Mouse (Mus musculus): ENCODE data around the gene Ccdc60.
"Not testable (repeated sequence)": the region's sequence is repeated elsewhere in the genome, so short reads cannot be mapped to it uniquely, and the experiment has no call there.

The Ccdc60 gene

GRCm38 (mm10) chr5:116288849-116289570, at the start of gene Ccdc60:
Gene Ccdc60, minus strand, starts transcription at chr5:116288985.
- DNase-seq = no peak

GRCm38 (mm10) chr5:116336191-116336590, 47.4 kb upstream of the Ccdc60 start:
- no peak for DNase-seq

GRCm38 (mm10) chr5:116328911-116329310, 40.1 kb upstream of the Ccdc60 start:
- DNase-seq = no peak

GRCm38 (mm10) chr5:116323401-116323800, 34.6 kb upstream of the Ccdc60 start:
- no peak for DNase-seq

DNA sequence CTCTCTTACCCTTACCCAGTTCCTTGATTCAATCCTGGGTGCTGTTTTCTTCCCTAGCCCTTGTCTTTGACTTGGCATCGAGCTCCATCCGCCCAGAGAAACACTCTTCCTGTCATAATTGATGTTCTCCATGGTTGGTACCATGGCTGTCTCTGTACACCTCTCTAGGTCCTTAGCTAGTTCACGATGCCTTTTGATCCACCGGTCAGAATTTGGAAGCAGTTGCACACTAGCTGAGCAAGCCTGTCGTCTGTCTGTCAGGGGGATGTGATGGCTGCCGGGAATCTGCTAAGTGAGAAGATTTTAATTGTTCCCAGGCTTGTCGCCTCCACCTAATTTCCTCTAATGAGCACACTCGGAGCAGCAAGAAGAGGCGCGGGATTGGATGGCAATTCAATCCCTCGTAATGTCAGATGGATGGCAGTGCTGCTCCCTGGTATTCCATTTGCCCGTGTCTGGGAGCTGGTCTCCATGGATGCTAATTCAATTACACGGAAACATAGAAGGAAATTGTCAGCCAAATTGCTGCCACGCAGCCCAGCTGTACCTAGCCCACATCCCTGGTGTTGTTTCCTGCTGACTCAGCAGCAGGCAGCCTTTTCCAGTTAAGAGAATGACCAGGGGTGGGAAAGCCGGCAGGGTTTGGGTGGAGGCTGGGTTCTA, 33.7 kb upstream of the Ccdc60 start:
- no peak for DNase-seq

DNA sequence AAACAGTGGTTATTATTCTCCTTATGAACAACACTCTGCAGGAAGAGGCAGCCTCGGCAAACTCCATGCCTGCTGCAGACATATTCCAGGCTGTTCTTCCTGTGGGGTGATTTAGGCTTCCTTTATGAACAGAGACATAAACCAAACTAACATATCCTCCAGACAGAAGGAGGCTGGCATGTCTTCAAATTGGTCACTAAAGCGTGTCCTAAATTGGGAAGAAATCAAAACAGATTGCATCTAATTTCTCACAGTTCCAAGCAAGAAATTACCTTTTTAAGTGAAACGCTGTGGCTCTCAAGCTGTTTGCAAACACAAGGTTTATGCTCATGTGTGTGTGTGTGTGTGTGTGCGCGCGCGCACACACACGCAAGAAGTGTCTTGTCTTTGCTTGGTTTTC, 24.9 kb upstream of the Ccdc60 start:
- no peak for DNase-seq

- DNase-seq = no peak
Observed at GRCm38 (mm10) chr5:116312111-116312737, 23.4 kb upstream of the Ccdc60 start.

DNA sequence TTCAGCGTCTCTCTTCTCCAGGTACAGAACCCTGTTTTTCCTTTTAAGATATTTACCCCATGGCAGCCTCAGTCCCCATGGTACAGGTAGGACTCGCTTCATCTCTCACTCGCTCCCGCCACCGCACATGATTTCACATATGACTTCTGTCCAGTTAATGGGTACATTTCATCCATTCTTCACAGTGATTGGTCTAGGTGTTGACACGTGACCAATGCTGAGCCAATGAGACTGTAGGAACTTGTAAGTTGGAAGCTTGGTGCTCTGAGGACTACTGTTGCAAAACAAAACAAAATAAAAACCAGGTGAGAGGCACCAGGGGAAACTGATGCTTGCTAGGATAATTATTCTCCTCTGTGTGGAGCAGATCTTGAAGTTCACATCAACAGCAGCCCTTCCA, 22.9 kb upstream of the Ccdc60 start:
- no peak for DNase-seq

GRCm38 (mm10) chr5:116309383-116309801, 20.6 kb upstream of the Ccdc60 start:
- no peak for DNase-seq

- no peak for DNase-seq
Observed at GRCm38 (mm10) chr5:116305557-116305956, 16.8 kb upstream of the Ccdc60 start.

DNA sequence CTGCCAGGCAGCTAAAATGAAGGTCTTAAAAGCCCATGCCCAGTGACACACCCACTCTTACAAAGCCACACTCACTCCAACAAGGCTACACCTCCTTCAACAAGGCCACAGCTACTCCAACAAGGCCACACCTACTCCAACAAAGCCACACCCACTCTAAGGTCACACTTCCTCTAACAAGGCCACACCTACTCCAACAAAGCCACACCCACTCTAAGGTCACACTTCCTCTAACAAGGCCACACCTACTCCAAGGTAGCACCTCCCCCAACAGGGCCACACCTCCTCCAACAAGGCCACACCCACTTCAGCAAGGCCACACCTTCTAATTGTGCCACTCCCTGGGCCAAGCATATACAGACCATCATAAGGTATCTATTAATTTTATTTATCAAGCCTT, 16.4 kb upstream of the Ccdc60 start:
- DNase-seq = not testable (repeated sequence)

DNA sequence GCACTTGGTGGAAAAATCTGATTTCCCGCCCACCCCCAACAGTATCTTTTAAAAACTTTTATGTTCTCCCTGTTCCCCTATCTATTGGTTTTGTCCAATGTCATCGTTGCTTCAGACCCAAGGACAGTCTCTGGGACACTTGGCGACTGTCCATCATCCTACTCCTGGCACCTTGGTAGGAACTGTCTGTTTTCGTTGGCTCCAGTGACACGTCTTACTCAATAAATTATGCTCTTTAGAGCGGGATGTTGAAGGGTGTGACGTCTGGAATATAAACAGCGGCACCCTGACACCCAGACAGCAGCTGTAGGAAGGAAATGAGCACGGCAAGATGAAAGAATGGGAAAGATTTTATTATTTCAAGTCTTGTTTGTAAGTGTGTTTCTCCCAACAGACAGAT, 12.2 kb upstream of the Ccdc60 start:
- DNase-seq = no peak

GRCm38 (mm10) chr5:116293501-116293900, 4.7 kb upstream of the Ccdc60 start:
- DNase-seq = no peak

DNA sequence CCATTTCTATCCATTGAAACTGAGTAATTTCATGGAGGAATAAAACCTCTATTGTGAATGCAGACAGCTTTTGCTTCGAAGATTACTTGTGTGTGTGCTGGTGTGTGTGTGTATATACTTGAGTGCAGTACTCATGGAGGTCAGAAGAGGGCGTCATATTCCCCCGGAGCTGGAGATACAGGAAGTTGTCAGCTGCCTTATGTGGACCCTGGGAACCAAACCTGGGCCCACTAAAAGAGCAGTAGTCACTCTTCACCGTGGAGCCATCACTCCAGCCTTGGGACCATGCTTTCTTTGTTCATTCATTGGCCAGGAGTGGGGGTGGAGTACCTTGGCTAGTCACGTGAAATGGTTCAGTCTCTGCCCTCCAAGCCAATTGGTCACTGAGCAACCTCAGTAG, 1.8 kb upstream of the Ccdc60 start:
- DNase-seq = no peak

DNA sequence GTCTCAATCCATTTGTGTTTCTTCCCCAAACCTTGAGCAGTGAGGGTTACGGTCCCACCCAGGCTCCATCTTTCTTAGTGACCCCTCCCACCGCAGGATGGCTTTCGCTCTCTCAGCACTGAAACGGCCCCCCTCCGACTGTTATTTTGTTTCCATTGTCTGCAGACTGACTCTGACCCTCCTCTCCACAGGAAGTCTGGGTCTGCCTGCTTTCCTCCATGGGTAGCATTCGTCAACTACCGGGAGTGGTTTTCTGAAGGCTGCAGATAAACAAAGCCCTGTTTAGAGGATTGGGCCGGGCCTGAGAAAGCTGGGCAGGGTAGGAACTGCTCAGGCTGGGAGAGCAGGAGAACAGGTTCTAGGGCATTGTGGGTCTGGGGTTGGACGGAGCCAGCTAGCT, 1.1 kb upstream of the Ccdc60 start:
- DNase-seq = no peak

DNA sequence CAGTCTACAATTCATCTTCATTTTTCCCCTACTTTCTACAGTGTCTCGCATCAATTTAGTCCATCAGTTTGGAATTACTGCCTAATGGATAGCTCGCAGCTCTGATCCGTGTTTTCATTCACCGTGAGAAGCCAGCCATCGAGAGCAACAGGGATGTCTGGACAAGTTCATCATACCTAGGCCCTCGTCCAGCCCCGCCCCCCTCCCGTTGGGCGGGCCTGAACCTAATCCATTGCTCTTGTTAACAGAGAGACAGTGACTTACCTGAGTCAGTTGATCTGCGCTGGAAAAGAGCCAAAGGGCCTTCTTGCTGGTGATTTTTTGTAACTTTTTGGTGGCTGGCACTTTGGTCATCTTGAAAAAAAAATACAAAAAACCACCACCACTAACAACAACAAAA, 602 bp downstream of the Ccdc60 start:
- DNase-seq = no peak

GRCm38 (mm10) chr5:116285532-116286176, 3.1 kb downstream of the Ccdc60 start:
- no peak for DNase-seq

GRCm38 (mm10) chr5:116280518-116280917, 8.3 kb downstream of the Ccdc60 start:
- no peak for DNase-seq

GRCm38 (mm10) chr5:116278436-116278918, 10.3 kb downstream of the Ccdc60 start:
- no peak for DNase-seq

DNA sequence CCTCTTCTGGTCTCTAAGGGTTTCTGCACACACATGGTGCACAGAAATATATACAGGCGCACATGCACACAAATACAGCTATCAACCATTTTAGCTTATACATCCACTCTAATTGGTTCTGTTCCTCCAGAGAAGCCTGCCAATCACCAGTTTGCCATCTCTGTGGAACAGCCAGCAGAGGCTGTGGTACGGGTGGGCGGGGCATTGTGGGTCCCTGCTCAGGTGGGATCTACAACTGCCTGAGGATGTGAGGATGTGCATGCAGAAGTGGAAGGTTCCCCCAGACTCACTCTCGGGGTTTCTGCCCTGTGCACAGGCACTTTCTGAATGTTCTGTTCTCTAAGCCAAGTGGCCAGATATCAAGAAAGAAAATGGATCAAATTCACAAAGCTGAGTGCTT, 10.8 kb downstream of the Ccdc60 start:
- DNase-seq = no peak

DNA sequence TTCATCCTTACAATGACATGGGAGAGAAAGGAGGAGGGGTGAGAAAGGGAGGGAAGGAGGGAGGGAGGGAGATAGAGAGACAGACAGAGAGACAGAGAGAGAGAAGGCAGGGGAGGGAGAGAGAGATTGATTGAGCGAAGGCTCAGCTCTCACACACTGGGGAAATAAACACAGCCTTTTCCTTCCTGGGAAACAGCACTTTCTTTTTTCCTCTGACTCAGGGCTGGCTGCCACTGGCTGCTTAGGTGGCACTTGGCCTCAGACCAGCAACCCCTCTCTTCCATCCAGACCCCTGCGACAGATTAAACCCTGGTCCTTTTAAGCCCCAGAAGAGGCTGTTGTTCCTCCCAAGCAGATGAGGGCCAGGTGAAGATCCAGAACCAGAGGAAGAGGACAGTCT, 14.0 kb downstream of the Ccdc60 start:
- no peak for DNase-seq

DNA sequence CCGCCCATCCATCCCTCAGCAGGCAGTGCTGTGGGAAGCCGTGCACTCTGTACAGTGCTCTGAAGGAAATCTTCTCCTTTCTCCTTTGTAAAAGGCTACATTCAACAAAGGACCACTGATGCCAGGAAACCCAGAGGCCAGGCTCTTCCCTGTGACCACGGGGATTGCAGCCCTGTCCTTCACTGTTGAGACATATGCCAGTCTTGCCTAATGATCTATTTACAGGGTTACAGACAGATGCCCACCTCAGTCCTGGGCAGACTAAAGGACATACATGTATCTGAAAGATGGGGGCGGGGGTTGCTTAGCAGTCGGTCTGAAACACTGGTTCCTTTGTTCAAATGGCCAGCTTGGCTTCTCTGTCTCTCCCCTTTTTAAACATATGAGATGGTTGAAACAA, 14.4 kb downstream of the Ccdc60 start:
- DNase-seq = no peak

DNA sequence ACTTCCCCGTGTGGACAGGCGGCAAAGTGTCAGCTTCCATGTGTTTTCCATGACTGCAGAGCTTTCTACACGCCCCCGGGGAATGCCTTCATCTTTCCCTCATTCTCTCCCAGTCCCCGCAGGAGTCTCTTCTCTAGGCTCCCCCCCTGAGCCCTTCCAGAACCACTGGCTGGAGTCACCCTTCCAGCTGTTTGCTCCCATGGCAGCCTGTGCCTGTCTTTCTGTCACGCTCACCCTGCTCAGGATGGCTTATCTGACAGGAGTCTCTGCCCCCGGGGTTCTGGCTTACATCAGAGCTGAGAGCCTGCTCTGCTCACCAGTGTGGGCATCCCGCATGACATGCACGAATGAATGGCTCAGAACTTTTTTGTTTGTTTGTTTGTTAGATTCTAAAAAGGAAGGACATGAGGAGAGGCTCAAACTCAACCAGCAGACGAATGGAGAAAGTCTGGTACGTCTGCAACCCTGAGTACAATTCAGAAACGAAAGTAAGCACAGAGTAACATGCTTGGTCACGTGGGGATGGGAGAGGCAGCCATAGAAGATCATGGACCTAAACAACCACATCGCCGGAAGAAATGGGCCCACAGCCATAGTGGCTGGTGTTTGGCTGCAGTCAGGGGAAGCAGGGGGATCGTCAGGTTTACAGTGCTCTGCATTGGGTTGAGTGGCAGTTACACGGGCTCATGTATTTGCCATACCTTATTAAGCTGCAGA, 17.1 kb downstream of the Ccdc60 start:
- DNase-seq = no peak

All from cerebellum, adult 11-12 months (tissue).